Mouse (Mus musculus) embryo, embryonic 11 days (tissue): ENCODE results near the gene Micu2.

Experiments used
- DNase-seq: peaks from one replicate; pipeline ENCODE4 v3.0.0-alpha.2; 2015

The Micu2 gene

DNA sequence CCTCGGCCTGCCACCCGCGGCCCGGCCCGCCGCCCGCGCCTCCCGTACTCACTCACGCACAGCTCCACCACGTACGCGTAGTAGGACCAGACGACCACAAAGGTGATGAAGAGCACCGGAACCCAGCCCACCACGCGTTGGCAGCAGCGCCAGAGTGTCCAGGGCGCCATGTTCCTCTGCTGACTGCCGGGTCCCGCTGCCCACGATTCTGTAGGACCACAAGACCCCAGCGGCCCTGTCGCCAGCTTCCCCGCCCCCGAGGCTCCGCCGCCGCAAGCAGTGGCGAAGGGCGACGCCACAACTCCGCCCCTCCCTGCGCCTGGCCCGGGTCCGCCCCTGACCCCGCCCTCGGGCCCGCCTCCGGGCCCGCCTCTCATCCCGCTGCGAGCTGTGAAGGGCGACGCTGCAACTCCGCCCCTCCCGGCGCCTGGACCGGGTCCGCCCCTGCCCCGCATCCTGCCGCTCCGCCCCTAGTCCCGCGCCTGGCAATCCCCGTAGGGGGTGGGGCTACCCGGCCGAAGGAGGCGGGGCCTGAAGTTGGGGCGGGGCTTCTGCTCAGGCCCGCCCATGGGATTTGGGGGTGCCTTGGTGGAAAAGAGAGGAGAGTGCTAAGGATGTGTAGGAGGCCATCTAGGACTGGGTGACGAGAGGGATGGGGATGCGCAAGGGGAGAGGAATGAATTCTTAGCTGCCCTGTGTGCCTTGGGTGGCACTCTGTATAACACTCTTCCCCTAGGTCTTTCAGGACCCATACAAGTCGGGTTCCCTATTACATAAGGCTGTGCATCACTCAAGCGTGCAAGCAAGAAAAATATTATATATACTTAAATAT lies 108.8 kb downstream of the Micu2 start, which contains the start of gene Zdhhc20:
TSS of gene Zdhhc20 (minus strand) at position 266 of the 832 bp plus-strand sequence.
- peak; percentile 96 for DNase-seq

DNA sequence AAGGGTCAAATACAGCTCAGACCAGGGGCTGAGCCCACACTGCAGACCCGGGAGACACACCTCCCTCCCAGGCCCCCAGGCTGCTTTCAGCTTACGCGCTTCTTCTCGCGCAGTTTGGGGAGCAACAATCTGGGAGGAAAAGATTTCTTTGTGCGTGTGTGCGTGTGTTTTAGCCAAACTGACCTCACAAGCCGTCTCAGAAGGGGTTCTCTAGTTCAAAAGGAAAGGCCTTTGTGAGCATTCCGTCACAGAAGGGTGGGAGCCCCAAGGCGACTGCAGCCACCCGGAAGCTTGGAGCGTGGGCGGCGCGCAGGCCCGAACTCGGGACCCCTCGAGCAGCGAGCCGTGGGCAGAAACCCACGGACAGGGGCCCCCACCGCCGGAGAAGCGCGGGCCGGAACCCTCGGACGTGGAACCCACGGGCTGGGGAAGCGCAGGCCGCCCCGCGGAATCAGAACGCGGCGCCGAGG lies 109.5 kb downstream of the Micu2 start:
- DNase-seq = peak; percentile 74

DNA sequence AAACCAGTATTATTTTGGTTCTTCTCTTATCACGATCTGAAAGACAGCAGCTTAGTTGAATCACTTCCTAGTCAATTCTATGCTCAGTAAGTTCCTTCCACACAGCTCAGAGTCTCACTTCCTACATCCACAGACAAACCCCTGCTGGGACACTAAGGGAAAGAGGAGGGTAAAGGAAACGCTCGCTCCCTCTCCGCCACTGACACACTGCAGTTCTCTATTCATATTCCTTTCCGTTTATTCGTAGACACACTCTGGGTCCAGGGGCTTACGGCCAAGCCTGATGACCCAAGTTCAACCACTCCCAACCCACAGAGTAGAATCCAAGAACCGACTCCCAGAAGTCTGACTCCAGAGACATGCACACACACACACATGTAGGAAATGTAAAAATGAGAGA lies 111.9 kb downstream of the Micu2 start:
- DNase-seq = no peak

DNA sequence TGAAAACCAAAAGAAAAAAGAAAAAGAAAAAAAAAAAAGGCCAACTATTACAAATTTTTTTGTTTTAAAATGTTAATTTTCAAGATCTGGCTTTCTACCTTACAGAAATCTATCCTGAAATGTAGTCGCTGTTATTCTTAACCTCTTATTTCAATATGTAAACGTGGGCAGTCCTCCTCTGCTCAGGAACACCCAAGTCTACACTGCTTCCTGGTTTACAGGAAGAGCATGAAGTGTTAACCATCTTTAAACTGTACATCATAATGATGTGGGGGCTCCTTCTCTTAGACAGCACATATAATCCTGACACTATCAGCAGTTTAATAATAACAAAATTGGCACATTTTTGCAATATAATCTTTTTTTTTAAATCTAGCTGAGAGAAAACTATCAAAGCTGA lies 113.0 kb downstream of the Micu2 start:
- no peak for DNase-seq

DNA sequence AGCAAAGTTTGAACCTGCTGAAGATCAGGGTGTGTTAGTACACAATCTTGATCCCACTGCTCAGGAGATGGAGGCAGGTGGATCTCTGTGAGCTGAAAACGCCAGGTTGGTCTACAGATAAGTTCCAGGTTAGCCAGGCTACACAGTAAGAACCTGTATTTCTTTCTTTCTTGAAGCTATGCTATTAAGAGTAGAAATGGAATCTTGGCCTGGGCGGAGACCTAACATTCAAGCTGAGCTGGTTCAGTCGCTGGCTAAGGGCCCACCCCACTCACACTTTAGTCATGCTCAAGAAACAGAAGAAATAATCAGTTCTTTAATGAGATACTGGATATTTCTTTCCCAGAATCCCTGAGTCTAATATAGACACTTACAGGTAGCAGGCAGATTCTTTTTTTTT lies 115.7 kb downstream of the Micu2 start:
- DNase-seq = no peak

DNA sequence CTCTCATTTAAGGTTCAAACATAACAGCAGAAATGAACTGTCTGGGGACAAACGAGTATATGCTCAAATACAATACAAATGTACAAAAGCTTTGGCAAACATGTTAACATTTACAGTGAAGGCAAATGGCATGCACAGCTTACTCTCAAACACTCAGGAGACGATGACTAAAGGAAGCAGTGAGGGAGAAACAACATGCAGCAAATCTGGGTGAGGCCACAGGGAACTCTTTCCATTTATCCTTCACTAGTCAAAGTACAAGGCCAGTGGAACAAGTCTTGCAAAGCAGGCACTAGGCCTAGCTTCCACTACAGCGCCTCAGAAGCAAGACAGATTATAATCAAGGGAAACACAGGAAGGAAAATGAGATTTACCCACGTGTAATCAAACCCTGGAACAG lies 116.3 kb downstream of the Micu2 start:
- DNase-seq = no peak

DNA sequence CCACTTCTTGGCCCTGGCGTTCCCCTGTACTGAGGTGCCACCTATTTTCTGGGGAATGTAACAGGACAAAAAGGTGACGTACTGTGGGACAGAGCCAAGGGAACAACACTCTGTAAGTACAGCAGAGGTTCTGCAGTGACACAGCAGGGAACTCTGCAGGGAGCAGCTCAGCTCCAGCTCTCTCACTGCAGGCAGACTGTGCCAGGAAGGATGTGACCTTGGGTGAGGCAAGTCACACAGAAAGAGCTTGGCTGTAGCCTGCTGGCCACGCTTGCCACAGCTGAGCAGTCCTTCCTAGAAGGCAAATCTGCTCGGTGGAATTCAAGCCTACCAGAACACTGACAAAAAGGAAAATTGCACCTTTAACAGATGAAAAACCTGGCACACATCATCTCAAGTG lies 117.3 kb downstream of the Micu2 start:
- no peak for DNase-seq

DNA sequence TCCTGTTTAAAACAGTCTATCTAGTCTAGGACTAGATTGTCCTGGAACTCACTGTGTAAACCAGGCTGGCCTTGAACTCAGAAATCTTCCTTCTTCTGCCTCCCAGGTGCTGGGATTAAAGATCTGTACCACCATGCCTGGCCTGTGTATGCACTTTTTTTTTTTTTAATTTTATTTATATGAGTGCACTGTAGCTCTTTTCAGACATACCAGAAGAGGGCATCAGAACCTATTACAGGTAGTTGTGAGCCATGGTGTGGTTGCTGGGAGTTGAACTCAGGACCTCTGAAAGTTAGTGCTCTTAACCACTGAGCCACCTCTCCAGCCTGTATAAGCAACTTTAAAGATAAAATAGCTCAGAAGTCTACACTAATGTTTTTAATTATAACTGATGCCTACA lies 118.0 kb downstream of the Micu2 start:
- DNase-seq = no peak

DNA sequence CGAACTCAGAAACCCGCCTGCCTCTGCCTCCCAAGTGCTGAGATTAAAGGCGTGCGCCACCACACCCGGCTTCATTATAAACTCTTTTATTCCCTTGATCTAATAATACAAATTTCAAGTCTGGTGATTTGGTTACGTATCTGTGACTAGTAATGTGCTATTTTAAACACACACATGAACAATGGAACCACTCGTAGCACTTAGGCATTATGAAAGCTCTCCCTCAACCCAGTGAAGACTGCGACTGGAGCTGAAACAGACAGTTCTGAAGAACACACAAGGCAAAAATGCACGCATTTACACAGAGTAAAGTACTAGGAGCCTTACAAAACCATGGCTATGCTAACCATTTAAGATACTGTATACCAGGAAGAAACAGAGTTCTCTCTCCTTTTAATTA lies 121.1 kb downstream of the Micu2 start:
- no peak for DNase-seq

DNA sequence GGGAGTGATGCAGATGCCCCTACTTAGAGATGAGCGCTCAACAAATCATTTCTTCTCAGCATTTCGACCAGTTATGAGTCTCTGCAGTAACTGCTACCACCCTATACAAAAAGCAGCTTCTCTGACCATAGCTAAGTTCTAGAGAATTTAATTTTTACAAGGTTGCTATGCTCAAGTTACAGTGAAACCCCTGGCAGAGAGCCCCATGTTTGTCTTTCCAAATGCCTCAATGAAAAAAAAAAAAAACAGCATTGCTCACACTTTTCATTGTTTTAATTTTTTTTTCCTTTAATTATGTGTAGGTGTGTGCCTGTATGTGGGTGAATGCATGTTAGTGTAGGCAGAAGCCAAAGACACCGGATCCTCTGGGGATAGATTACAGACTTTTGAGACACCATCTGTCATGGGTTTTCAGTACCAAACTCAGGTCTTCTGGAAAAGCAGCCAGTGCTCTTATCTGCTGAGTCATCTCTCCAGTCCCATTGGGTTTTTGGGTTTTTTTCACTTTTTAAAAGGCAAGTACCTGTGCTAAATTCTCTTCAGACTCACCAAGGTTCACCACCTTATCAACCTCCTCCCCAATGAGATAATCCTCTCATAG lies 132.3 kb downstream of the Micu2 start:
- DNase-seq = no peak
